Mouse (Mus musculus) liver, adult 2 months (tissue): ENCODE data around the gene A630001G21Rik.

Source experiments
- CTCF ChIP-seq: fragments of 200-500 bp; IDR thresholded peaks from 2 replicates; pipeline ENCODE4 v1.5.1; 2011; ENCODE audit warnings: low read depth, low read length, control low read depth
- POLR2A ChIP-seq: fragments of 200-500 bp; IDR thresholded peaks from 2 replicates; pipeline ENCODE4 v1.6.1; 2011; ENCODE audit warnings: low read length, control low read depth; ENCODE audit not compliant: insufficient read depth; ENCODE audit errors: extremely low read depth

DNA sequence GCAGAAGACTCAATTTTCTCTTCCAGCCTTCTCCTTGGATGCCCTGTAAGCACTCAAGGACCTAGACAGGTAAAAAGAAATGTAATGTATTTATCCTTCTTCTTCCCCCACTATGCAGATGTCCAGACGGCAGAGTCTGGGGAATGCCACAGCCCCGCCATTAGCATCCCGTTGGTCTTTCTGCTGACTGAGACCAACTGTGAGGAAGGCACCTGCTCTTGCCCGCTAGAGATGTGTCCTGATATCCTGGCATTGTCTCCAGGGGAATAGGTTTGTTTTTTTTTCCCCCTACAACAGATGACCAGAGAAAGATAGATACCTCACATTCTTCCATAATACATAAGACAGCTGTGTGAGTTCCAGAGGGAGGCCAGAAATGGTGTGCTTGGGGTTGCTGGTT is 14.2 kb downstream of the A630001G21Rik start:
- TF ChIP-seq CTCF = no peak
- TF ChIP-seq POLR2A = no peak
